Mouse (Mus musculus): ENCODE results near the gene Commd3.

- TF ChIP-seq POLR2A (IDR thresholded peaks at IDR 0.05; ENCODE audit: low read depth, low read length), result no peak
- TF ChIP-seq CTCF (IDR thresholded peaks at IDR 0.05; ENCODE audit: borderline replicate concordance, insufficient read depth, low read length), result no peak
Observed at GRCm38 (mm10) chr2:18688708-18689063, 16.5 kb downstream of the Commd3 start.
